Mouse (Mus musculus) bone marrow, adult 2 months (tissue): ENCODE data around the gene Gm21943. TPM values are rescaled to one million over a fixed set of nuclear protein-coding genes. Genes with fewer than 3 reads are reported as not detected.
"Not testable (repeated sequence)": the region's sequence is repeated elsewhere in the genome, so short reads cannot be mapped to it uniquely, and the experiment has no call there.

ENCODE experiments used
- H3K27ac ChIP-seq: fragments of 200-500 bp; 2 replicates; pipeline ENCODE4 v1.5.1; 2012; ENCODE audit warnings: low read depth, mild to moderate bottlenecking, control low read depth, inconsistent platforms, low read length; ENCODE audit not compliant: control insufficient read depth, poor library complexity, insufficient read depth
- H3K4me1 ChIP-seq: fragments of 200-500 bp; 2 replicates; pipeline ENCODE4 v1.6.1; 2011; ENCODE audit warnings: low read length; ENCODE audit not compliant: control insufficient read depth, insufficient read depth
- H3K4me3 ChIP-seq: fragments of 200-500 bp; replicated peaks from 2 replicates; pipeline ENCODE3; 2011; ENCODE audit warnings: mild to moderate bottlenecking, low read depth, low read length, control low read depth; ENCODE audit not compliant: control insufficient read depth
- WGBS: fragments of 180-500 bp; shearing (Covaris S2); methylation state at CpG from one replicate; pipeline ENCODE4 v1.1.7; 2018; 5-methylcytosine and 5-hydroxymethylcytosine counted together
- polyA plus RNA-seq: library from polyadenylated mRNA; stranded (reverse); fragments of >200 nt; gene quantifications from 2 replicates; pipeline ENCODE4 v1.2.4, GENCODE M21; 2011; ENCODE audit warnings: low replicate concordance; ENCODE audit not compliant: missing spikeins, insufficient read depth, insufficient read length

Gm21943 gene
- polyA plus RNA-seq: not detected in 2 replicates

DNA sequence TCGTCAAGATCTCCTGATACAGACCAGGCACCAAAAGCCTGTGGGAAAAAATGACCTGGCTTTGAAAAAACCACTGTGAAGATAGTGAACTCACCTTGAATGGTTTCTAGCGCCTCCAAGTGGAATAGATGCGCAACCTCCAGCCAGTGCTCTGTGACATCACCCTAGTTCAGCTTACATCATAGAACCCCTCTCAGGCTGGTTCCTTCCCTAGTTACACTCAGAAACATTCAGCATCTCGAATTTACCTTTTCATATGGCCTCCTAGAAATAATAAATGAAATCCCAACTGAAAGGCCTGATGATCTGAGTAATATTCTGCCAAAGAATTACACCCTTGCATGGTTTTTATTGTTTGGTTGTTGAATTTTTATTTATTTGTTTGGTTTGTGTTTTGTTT lies at the start of gene Gm21943:
Gm21943 (minus strand) TSS at position 101 of the 400 bp plus-strand sequence.
- H3K4me1 ChIP-seq, H3K27ac ChIP-seq: not testable (repeated sequence)
- WGBS: no CpG with 5 or more reads among the region's 4 CpGs

More for the DNA sequence above, at the start of gene Gm21943:
- H3K4me3 ChIP-seq: not testable (repeated sequence)

Other genes with a start within 250 kb of the Gm21943 start
- not detected in 2 replicates for gene Gm28961, start 172.0 kb upstream of the Gm21943 start, polyA plus RNA-seq